Mouse (Mus musculus): ENCODE data around the gene Efhc2. TPM values are rescaled to one million over a fixed set of nuclear protein-coding genes. Genes with fewer than 3 reads are reported as not detected.

The Efhc2 gene
- polyA plus RNA-seq (2014; fragmentation: Nextera tagmentation; extraction: Ambion mirVana) = 0.83 and 1.8 TPM in 2 replicates

- H3K27ac ChIP-seq (ENCODE audit: low read depth, low read length) = no peak within 1 kb of the TSS
- no peaks in the 10 kb centered on the region for H3K4me1 ChIP-seq (replicated peaks; ENCODE audit: control insufficient read depth, insufficient read depth, low read length)
- peak within 1 kb of the TSS; percentile 27 for H3K4me3 ChIP-seq (ENCODE audit: low read depth, low read length)
- no peaks in the 10 kb centered on the region for H3K27me3 ChIP-seq (ENCODE audit: control insufficient read depth, insufficient read depth, low read length)
- H3K4me2 ChIP-seq (replicated peaks; ENCODE audit: low read depth, low read length) = peak within 1 kb of the TSS; percentile 40
- no peak within 1 kb of the TSS for H3K9ac ChIP-seq (ENCODE audit: low read depth, low read length)
- DNase-seq (ENCODE audit: low spot score) (peak; percentile 24), ATAC-seq (ENCODE audit: low FRiP score) (peak; percentile 76)
- 9% methylated on average over 13 of the region's 19 CpGs for WGBS
- H3K9me3 ChIP-seq (ENCODE audit: control insufficient read depth, low read length) = no peaks in the 10 kb centered on the region
- no peaks in the 10 kb centered on the region for H3K36me3 ChIP-seq (ENCODE audit: control insufficient read depth, insufficient read depth, low read length)
Observed at GRCm38 (mm10) chrX:17319126-17319583, at the start of gene Efhc2. Gene Efhc2, minus strand, starts transcription at chrX:17319368.

- Histone ChIP-seq H3K36me3 (ENCODE audit: control insufficient read depth, insufficient read depth, low read length) (no peaks in the 10 kb centered on the region), H3K27me3 (ENCODE audit: control insufficient read depth, insufficient read depth, low read length) (no peaks in the 10 kb centered on the region), H3K4me3 (ENCODE audit: low read depth, low read length) (no peak overlapping the region), H3K9me3 (ENCODE audit: control insufficient read depth, low read length) (no peaks in the 10 kb centered on the region), H3K4me2 (replicated peaks; ENCODE audit: low read depth, low read length) (no peak overlapping the region), H3K4me1 (replicated peaks; ENCODE audit: control insufficient read depth, insufficient read depth, low read length) (no peaks in the 10 kb centered on the region), H3K9ac (ENCODE audit: low read depth, low read length) (no peak overlapping the region), H3K27ac (ENCODE audit: low read depth, low read length) (no peak overlapping the region)
- DNase-seq (ENCODE audit: low spot score) = no peak
- ATAC-seq (ENCODE audit: low FRiP score) = no peak
- 75% methylated on average over 2 of the region's 2 CpGs for WGBS
Observed at GRCm38 (mm10) chrX:17365114-17365513, 45.9 kb upstream of the Efhc2 start.

- Histone ChIP-seq H3K9ac (ENCODE audit: low read depth, low read length) (no peak overlapping the region), H3K27me3 (ENCODE audit: control insufficient read depth, insufficient read depth, low read length) (no peaks in the 10 kb centered on the region), H3K27ac (ENCODE audit: low read depth, low read length) (no peak overlapping the region), H3K4me3 (ENCODE audit: low read depth, low read length) (no peak overlapping the region), H3K36me3 (ENCODE audit: control insufficient read depth, insufficient read depth, low read length) (no peaks in the 10 kb centered on the region), H3K9me3 (ENCODE audit: control insufficient read depth, low read length) (no peaks in the 10 kb centered on the region), H3K4me2 (replicated peaks; ENCODE audit: low read depth, low read length) (no peak overlapping the region), H3K4me1 (replicated peaks; ENCODE audit: control insufficient read depth, insufficient read depth, low read length) (no peaks in the 10 kb centered on the region)
- DNase-seq (ENCODE audit: low spot score) (no peak), ATAC-seq (ENCODE audit: low FRiP score) (no peak)
- 89% methylated on average over 3 of the region's 3 CpGs for WGBS
Observed at GRCm38 (mm10) chrX:17300349-17300880, 18.8 kb downstream of the Efhc2 start.

- no peak overlapping the region for H3K4me3 ChIP-seq (ENCODE audit: low read depth, low read length)
- H3K4me2 ChIP-seq (replicated peaks; ENCODE audit: low read depth, low read length) = no peak overlapping the region
- no peaks in the 10 kb centered on the region for H3K27me3 ChIP-seq (ENCODE audit: control insufficient read depth, insufficient read depth, low read length)
- ATAC-seq (ENCODE audit: low FRiP score) (no peak), DNase-seq (ENCODE audit: low spot score) (no peak)
- no peak overlapping the region for H3K27ac ChIP-seq (ENCODE audit: low read depth, low read length)
- WGBS = 63% methylated on average over 2 of the region's 2 CpGs
- no peaks in the 10 kb centered on the region for H3K4me1 ChIP-seq (replicated peaks; ENCODE audit: control insufficient read depth, insufficient read depth, low read length)
- no peak overlapping the region for H3K9ac ChIP-seq (ENCODE audit: low read depth, low read length)
- H3K36me3 ChIP-seq (ENCODE audit: control insufficient read depth, insufficient read depth, low read length) = no peaks in the 10 kb centered on the region
- no peaks in the 10 kb centered on the region for H3K9me3 ChIP-seq (ENCODE audit: control insufficient read depth, low read length)
Observed at GRCm38 (mm10) chrX:17283899-17284298, 35.3 kb downstream of the Efhc2 start.

GRCm38 (mm10) chrX:17225141-17225540 is 94.0 kb downstream of the Efhc2 start:
- Histone ChIP-seq H3K9ac (ENCODE audit: low read depth, low read length) (no peak overlapping the region), H3K4me2 (replicated peaks; ENCODE audit: low read depth, low read length) (no peak overlapping the region)

GRCm38 (mm10) chrX:17217451-17217850 is 101.7 kb downstream of the Efhc2 start:
- DNase-seq (ENCODE audit: low spot score) (peak; percentile 1), ATAC-seq (ENCODE audit: low FRiP score) (no peak)
- H3K27me3 ChIP-seq (ENCODE audit: control insufficient read depth, insufficient read depth, low read length) = no peaks in the 10 kb centered on the region

More at GRCm38 (mm10) chrX:17225141-17225540, 94.0 kb downstream of the Efhc2 start:
- H3K27me3 ChIP-seq (ENCODE audit: control insufficient read depth, insufficient read depth, low read length) = no peaks in the 10 kb centered on the region
- no peak for DNase-seq (ENCODE audit: low spot score)
- ATAC-seq (ENCODE audit: low FRiP score) = no peak
- H3K4me1 ChIP-seq (replicated peaks; ENCODE audit: control insufficient read depth, insufficient read depth, low read length) = no peaks in the 10 kb centered on the region
- H3K36me3 ChIP-seq (ENCODE audit: control insufficient read depth, insufficient read depth, low read length) = no peaks in the 10 kb centered on the region
- no peak overlapping the region for H3K4me3 ChIP-seq (ENCODE audit: low read depth, low read length)
- no peaks in the 10 kb centered on the region for H3K9me3 ChIP-seq (ENCODE audit: control insufficient read depth, low read length)
- H3K27ac ChIP-seq (ENCODE audit: low read depth, low read length) = no peak overlapping the region

GRCm38 (mm10) chrX:17213515-17213914 is 105.7 kb downstream of the Efhc2 start:
- H3K4me3 ChIP-seq (ENCODE audit: low read depth, low read length) = no peak overlapping the region
- no peaks in the 10 kb centered on the region for H3K4me1 ChIP-seq (replicated peaks; ENCODE audit: control insufficient read depth, insufficient read depth, low read length)
- no peak overlapping the region for H3K9ac ChIP-seq (ENCODE audit: low read depth, low read length)
- H3K27me3 ChIP-seq (ENCODE audit: control insufficient read depth, insufficient read depth, low read length) = no peaks in the 10 kb centered on the region
- H3K4me2 ChIP-seq (replicated peaks; ENCODE audit: low read depth, low read length) = no peak overlapping the region
- no peaks in the 10 kb centered on the region for H3K9me3 ChIP-seq (ENCODE audit: control insufficient read depth, low read length)
- ATAC-seq (ENCODE audit: low FRiP score) = no peak
- H3K36me3 ChIP-seq (ENCODE audit: control insufficient read depth, insufficient read depth, low read length) = no peaks in the 10 kb centered on the region
- WGBS = 87% methylated on average over 2 of the region's 2 CpGs
- DNase-seq (ENCODE audit: low spot score) = no peak
- H3K27ac ChIP-seq (ENCODE audit: low read depth, low read length) = no peak overlapping the region

More at GRCm38 (mm10) chrX:17217451-17217850, 101.7 kb downstream of the Efhc2 start:
- Histone ChIP-seq H3K4me3 (ENCODE audit: low read depth, low read length) (no peak overlapping the region), H3K4me2 (replicated peaks; ENCODE audit: low read depth, low read length) (no peak overlapping the region), H3K4me1 (replicated peaks; ENCODE audit: control insufficient read depth, insufficient read depth, low read length) (no peaks in the 10 kb centered on the region), H3K9me3 (ENCODE audit: control insufficient read depth, low read length) (no peaks in the 10 kb centered on the region), H3K36me3 (ENCODE audit: control insufficient read depth, insufficient read depth, low read length) (no peaks in the 10 kb centered on the region), H3K27ac (ENCODE audit: low read depth, low read length) (no peak overlapping the region), H3K9ac (ENCODE audit: low read depth, low read length) (no peak overlapping the region)

- Histone ChIP-seq H3K4me2 (replicated peaks; ENCODE audit: low read depth, low read length) (no peak overlapping the region), H3K9ac (ENCODE audit: low read depth, low read length) (no peak overlapping the region), H3K36me3 (ENCODE audit: control insufficient read depth, insufficient read depth, low read length) (no peaks in the 10 kb centered on the region), H3K4me3 (ENCODE audit: low read depth, low read length) (no peak overlapping the region), H3K4me1 (replicated peaks; ENCODE audit: control insufficient read depth, insufficient read depth, low read length) (no peaks in the 10 kb centered on the region), H3K27ac (ENCODE audit: low read depth, low read length) (no peak overlapping the region), H3K27me3 (ENCODE audit: control insufficient read depth, insufficient read depth, low read length) (no peaks in the 10 kb centered on the region), H3K9me3 (ENCODE audit: control insufficient read depth, low read length) (no peaks in the 10 kb centered on the region)
- ATAC-seq (ENCODE audit: low FRiP score) (no peak), DNase-seq (ENCODE audit: low spot score) (no peak)
- 84% methylated on average over 3 of the region's 3 CpGs for WGBS
Observed at GRCm38 (mm10) chrX:17175748-17176147, 143.4 kb downstream of the Efhc2 start.

GRCm38 (mm10) chrX:17165638-17166037 is 153.5 kb downstream of the Efhc2 start:
- Histone ChIP-seq H3K27me3 (ENCODE audit: control insufficient read depth, insufficient read depth, low read length) (no peaks in the 10 kb centered on the region), H3K27ac (ENCODE audit: low read depth, low read length) (no peak overlapping the region), H3K4me2 (replicated peaks; ENCODE audit: low read depth, low read length) (no peak overlapping the region), H3K9me3 (ENCODE audit: control insufficient read depth, low read length) (no peaks in the 10 kb centered on the region), H3K36me3 (ENCODE audit: control insufficient read depth, insufficient read depth, low read length) (no peaks in the 10 kb centered on the region), H3K9ac (ENCODE audit: low read depth, low read length) (no peak overlapping the region), H3K4me3 (ENCODE audit: low read depth, low read length) (no peak overlapping the region), H3K4me1 (replicated peaks; ENCODE audit: control insufficient read depth, insufficient read depth, low read length) (no peaks in the 10 kb centered on the region)
- ATAC-seq (ENCODE audit: low FRiP score) (no peak), DNase-seq (ENCODE audit: low spot score) (no peak)
- WGBS = 88% methylated on average over 1 of the region's 1 CpGs
